Mouse (Mus musculus): ENCODE measurements around the gene Srsf10. TPM values are rescaled to one million over a fixed set of nuclear protein-coding genes. Genes with fewer than 3 reads are reported as not detected.

The Srsf10 gene
- polyA plus RNA-seq, 1 experiment from 2014 or later: 88.1 TPM

DNA sequence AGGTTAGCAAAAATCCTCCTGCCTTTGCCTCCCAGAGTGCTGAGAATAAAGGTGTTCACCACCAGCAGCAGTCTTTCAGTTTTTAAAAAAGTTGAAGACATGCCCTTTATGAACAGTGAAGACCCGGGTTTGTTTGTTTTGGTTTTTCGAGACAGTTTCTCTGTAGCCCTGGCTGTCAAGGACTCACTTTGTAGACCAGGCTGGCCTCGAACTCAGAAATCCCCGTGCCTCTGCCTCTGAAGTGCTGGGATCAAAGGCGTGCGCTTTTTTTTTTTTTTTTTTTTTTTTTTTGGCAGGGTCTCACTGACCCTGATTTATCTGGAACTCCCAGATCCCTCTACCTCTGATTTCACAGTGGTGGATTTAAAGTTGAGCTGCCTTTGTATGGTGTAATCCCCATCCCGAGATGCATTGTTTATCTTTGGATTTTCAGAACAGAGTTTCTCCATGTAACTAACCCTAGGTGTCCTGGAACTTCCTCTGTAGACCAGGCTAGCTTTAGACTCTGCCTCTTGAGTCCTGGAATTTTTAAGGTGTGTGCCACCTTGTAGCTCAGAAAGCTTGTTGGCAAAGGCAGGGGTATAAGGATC is 2.1 kb downstream of the Srsf10 start:
- no peak for ATAC-seq (ENCODE audit: low FRiP score, low TSS enrichment)
- Histone ChIP-seq H3K27me3 (ENCODE audit: control insufficient read depth, insufficient read depth, low read length) (no peaks in the 10 kb centered on the region), H3K4me1 (replicated peaks; ENCODE audit: control insufficient read depth, insufficient read depth) (no peaks in the 10 kb centered on the region; the same call in 1 of the 2 replicates), H3K9me3 (ENCODE audit: control insufficient read depth, low read length) (no peaks in the 10 kb centered on the region), H3K4me3 (ENCODE audit: low read depth, low read length) (peak overlapping the region; percentile 89), H3K27ac (replicated peaks) (no peak overlapping the region), H3K9ac (ENCODE audit: low read length) (peak overlapping the region; percentile 89; the same call in 1 of the 2 replicates), H3K4me2 (replicated peaks; ENCODE audit: low read depth) (peak overlapping the region; percentile 62), H3K36me3 (ENCODE audit: control insufficient read depth, insufficient read depth, low read length) (no peaks in the 10 kb centered on the region)
- no peak for TF ChIP-seq EP300 (optimal IDR thresholded peaks at IDR 0.05)
- no peak for TF ChIP-seq CTCF (IDR thresholded peaks at IDR 0.05; ENCODE audit: low read depth)
- 4% methylated on average over 7 of the region's 7 CpGs for WGBS
- no peak for DNase-seq (ENCODE audit: low spot score)

- no peaks in the 10 kb centered on the region for H3K4me1 ChIP-seq (replicated peaks; ENCODE audit: control insufficient read depth, insufficient read depth)
- DNase-seq (ENCODE audit: low spot score): no peak
- H3K4me3 ChIP-seq (ENCODE audit: low read depth, low read length): no peak overlapping the region
- H3K9me3 ChIP-seq (ENCODE audit: control insufficient read depth, low read length): no peaks in the 10 kb centered on the region
- H3K27ac ChIP-seq (replicated peaks): 0 out of 2 replicates have a peak overlapping the region, but pooled peaks have one; percentile 35
- 30% methylated on average over 2 of the region's 2 CpGs for WGBS
- H3K9ac ChIP-seq (ENCODE audit: low read length): no peak overlapping the region
- H3K36me3 ChIP-seq (ENCODE audit: control insufficient read depth, insufficient read depth, low read length): no peaks in the 10 kb centered on the region
- no peak for ATAC-seq (ENCODE audit: low FRiP score, low TSS enrichment)
- no peak overlapping the region for H3K4me2 ChIP-seq (replicated peaks; ENCODE audit: low read depth)
- H3K27me3 ChIP-seq (ENCODE audit: control insufficient read depth, insufficient read depth, low read length): no peaks in the 10 kb centered on the region
- no peak for TF ChIP-seq EP300 (optimal IDR thresholded peaks at IDR 0.05)
Measured at GRCm38 (mm10) chr4:135868996-135869395, 13.4 kb downstream of the Srsf10 start.

DNA sequence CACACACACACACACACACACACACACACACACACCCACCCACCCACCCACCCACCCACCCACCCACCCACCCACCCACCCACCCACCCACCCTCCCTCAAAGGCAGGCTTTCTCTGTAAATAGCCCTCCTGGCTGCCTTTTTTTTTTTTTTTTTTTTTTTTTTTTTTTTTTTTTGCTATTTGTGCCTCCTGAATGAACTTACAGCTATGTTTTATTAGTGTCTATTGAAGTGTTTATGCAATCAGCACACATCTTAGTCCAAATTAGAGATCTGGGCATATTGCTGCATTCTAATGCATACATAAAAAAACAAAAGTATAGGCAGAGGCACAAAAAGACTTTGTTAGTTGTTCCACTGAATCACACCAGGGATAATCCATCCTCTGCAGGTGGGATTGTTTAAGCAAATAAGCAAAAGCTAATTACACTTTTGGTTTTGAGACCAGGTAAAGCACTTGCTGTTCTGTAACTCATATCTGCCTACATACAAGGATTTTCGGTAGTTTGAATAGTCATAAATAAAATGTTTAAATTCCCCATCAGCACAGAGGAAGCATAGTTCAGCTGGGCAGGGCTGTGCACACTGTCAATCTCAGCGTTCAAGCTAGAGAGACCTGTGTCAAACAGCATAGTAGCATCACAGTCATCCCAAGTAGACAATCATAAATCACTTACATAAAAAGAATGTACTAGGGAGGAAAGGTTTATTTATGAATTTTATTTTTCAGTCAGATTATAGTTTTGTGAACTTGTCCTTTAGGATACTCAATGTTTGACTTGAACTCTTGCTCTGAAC is 14.9 kb downstream of the Srsf10 start:
- no peaks in the 10 kb centered on the region for H3K27me3 ChIP-seq (ENCODE audit: control insufficient read depth, insufficient read depth, low read length)
- 7% methylated on average over 2 of the region's 2 CpGs for WGBS
- H3K27ac ChIP-seq (replicated peaks): no peak overlapping the region
- H3K9ac ChIP-seq (ENCODE audit: low read length): no peak overlapping the region; the same call in 1 of the 2 replicates
- H3K4me3 ChIP-seq (ENCODE audit: low read depth, low read length): no peak overlapping the region
- TF ChIP-seq CTCF (IDR thresholded peaks at IDR 0.05; ENCODE audit: low read depth) (no peak), EP300 (optimal IDR thresholded peaks at IDR 0.05) (no peak)
- no peaks in the 10 kb centered on the region for H3K9me3 ChIP-seq (ENCODE audit: control insufficient read depth, low read length)
- H3K4me1 ChIP-seq (replicated peaks; ENCODE audit: control insufficient read depth, insufficient read depth): 0 out of 2 replicates have a peak, but pooled peaks cover 7% of the 10 kb centered on the region
- DNase-seq (ENCODE audit: low spot score) (no peak), ATAC-seq (ENCODE audit: low FRiP score, low TSS enrichment) (no peak)
- H3K4me2 ChIP-seq (replicated peaks; ENCODE audit: low read depth): peak overlapping the region; percentile 20; the same call in 1 of the 2 replicates
- no peaks in the 10 kb centered on the region for H3K36me3 ChIP-seq (ENCODE audit: control insufficient read depth, insufficient read depth, low read length)

GRCm38 (mm10) chr4:135872015-135872414 is 16.5 kb downstream of the Srsf10 start:
- Histone ChIP-seq H3K4me3 (ENCODE audit: low read depth, low read length) (peak overlapping the region; percentile 83), H3K36me3 (ENCODE audit: control insufficient read depth, insufficient read depth, low read length) (no peaks in the 10 kb centered on the region), H3K9ac (ENCODE audit: low read length) (peak overlapping the region; percentile 90; the same call in 1 of the 2 replicates), H3K27me3 (ENCODE audit: control insufficient read depth, insufficient read depth, low read length) (no peaks in the 10 kb centered on the region), H3K9me3 (ENCODE audit: control insufficient read depth, low read length) (no peaks in the 10 kb centered on the region), H3K4me2 (replicated peaks; ENCODE audit: low read depth) (peak overlapping the region; percentile 70), H3K27ac (replicated peaks) (no peak overlapping the region), H3K4me1 (replicated peaks; ENCODE audit: control insufficient read depth, insufficient read depth) (peaks cover 18% of the 10 kb centered on the region; the same call in 1 of the 2 replicates)
- DNase-seq (ENCODE audit: low spot score): no peak
- WGBS: 17% methylated on average over 3 of the region's 3 CpGs
- no peak for TF ChIP-seq CTCF (IDR thresholded peaks at IDR 0.05; ENCODE audit: low read depth)
- no peak for TF ChIP-seq EP300 (optimal IDR thresholded peaks at IDR 0.05)
- no peak for ATAC-seq (ENCODE audit: low FRiP score, low TSS enrichment)

- Histone ChIP-seq H3K4me3 (ENCODE audit: low read depth, low read length) (peak overlapping the region; percentile 83), H3K4me1 (replicated peaks; ENCODE audit: control insufficient read depth, insufficient read depth) (peaks cover 18% of the 10 kb centered on the region; the same call in 1 of the 2 replicates), H3K36me3 (ENCODE audit: control insufficient read depth, insufficient read depth, low read length) (no peaks in the 10 kb centered on the region), H3K27ac (replicated peaks) (peak overlapping the region; percentile 100), H3K27me3 (ENCODE audit: control insufficient read depth, insufficient read depth, low read length) (no peaks in the 10 kb centered on the region), H3K4me2 (replicated peaks; ENCODE audit: low read depth) (peak overlapping the region; percentile 70), H3K9ac (ENCODE audit: low read length) (peak overlapping the region; percentile 90), H3K9me3 (ENCODE audit: control insufficient read depth, low read length) (no peaks in the 10 kb centered on the region)
- ATAC-seq (ENCODE audit: low FRiP score, low TSS enrichment): no peak
- DNase-seq (ENCODE audit: low spot score): no peak
- WGBS: 4% methylated on average over 17 of the region's 17 CpGs
- TF ChIP-seq EP300 (optimal IDR thresholded peaks at IDR 0.05) (no peak), CTCF (IDR thresholded peaks at IDR 0.05; ENCODE audit: low read depth) (no peak)
Measured at GRCm38 (mm10) chr4:135872589-135873391, 17.2 kb downstream of the Srsf10 start.

All from stomach, postnatal 0 days (tissue).